Mouse (Mus musculus) MEL (cell line): Measurements from ENCODE around the gene Gm19410.

Source experiments
- CHD2 ChIP-seq: IDR thresholded peaks from 2 replicates; pipeline ENCODE4 v1.6.1; 2011; ENCODE audit warnings: low read length, improper control_type of control experiment
- CTCF ChIP-seq, 3 experiments: IDR thresholded peaks in 2 of 3; conservative IDR thresholded peaks in 1 of 3; 2 replicates each; pipeline ENCODE4 v1.5.1; 2011 to 2012; ENCODE audit warnings: low read length in 3 of 3, low read depth in 2 of 3, mild to moderate bottlenecking in 2 of 3, improper control_type of control experiment in 1 of 3, inconsistent platforms in 1 of 3, mixed read lengths in 1 of 3, moderate library complexity in 1 of 3; ENCODE audit not compliant: control insufficient read depth in 1 of 3, insufficient read depth in 1 of 3, poor library complexity in 1 of 3, severe bottlenecking in 1 of 3
- EP300 ChIP-seq, 2 experiments: IDR thresholded peaks; 2 replicates each; pipeline ENCODE4 v1.6.1; 2011; ENCODE audit warnings: improper control_type of control experiment in 2 of 2, low read length in 2 of 2, low read depth in 1 of 2, mild to moderate bottlenecking in 1 of 2
- GATA1 ChIP-seq: IDR thresholded peaks from 2 replicates; pipeline ENCODE4 v1.6.1; 2011; ENCODE audit warnings: low read depth, low read length, improper control_type of control experiment
- MAX ChIP-seq: IDR thresholded peaks from 2 replicates; pipeline ENCODE4 v1.6.1; 2011; ENCODE audit warnings: low read length, improper control_type of control experiment
- MAZ ChIP-seq: IDR thresholded peaks from 2 replicates; pipeline ENCODE4 v1.6.1; 2012; ENCODE audit warnings: low read depth, mild to moderate bottlenecking, inconsistent platforms, low read length, improper control_type of control experiment
- MEF2A ChIP-seq: IDR thresholded peaks from 2 replicates; pipeline ENCODE4 v1.6.1; 2014; ENCODE audit warnings: low read depth, mild to moderate bottlenecking, inconsistent platforms, low read length, improper control_type of control experiment; ENCODE audit not compliant: poor library complexity, insufficient replicate concordance, severe bottlenecking; ENCODE audit errors: extremely low read depth
- POLR2AphosphoS2 ChIP-seq: IDR thresholded peaks from 2 replicates; pipeline ENCODE4 v1.6.1; 2011; ENCODE audit warnings: low read length, improper control_type of control experiment
- TAL1 ChIP-seq: IDR thresholded peaks from 2 replicates; pipeline ENCODE4 v1.6.1; 2012; ENCODE audit warnings: mild to moderate bottlenecking, inconsistent platforms, low read length, moderate library complexity, mixed read lengths
- USF1 ChIP-seq: IDR thresholded peaks from 2 replicates; pipeline ENCODE4 v1.6.1; 2014; ENCODE audit warnings: low read depth, mild to moderate bottlenecking, inconsistent platforms, low read length, improper control_type of control experiment, moderate library complexity
- ZC3H11A ChIP-seq: IDR thresholded peaks from 2 replicates; pipeline ENCODE4 v1.6.1; 2012; ENCODE audit warnings: low read depth, mild to moderate bottlenecking, inconsistent platforms, low read length, improper control_type of control experiment

GRCm38 (mm10) chr8:35756202-35756601 is 9.4 kb upstream of the Gm19410 start:
- TF ChIP-seq CTCF (IDR thresholded peaks at IDR 0.05 in 2 of 3, conservative IDR thresholded peaks at IDR 0.05 in 1 of 3; ENCODE audit: control insufficient read depth in 1 of 3, insufficient read depth in 1 of 3, low read depth in 2 of 3, low read length in 3 of 3, poor library complexity in 1 of 3, severe bottlenecking in 1 of 3) (no peak), MAZ (no peak), GATA1 (no peak), ZC3H11A (no peak), CHD2 (no peak), POLR2AphosphoS2 (no peak), MEF2A (no peak), TAL1 (no peak), EP300 (IDR thresholded peaks at IDR 0.05; ENCODE audit: low read depth in 1 of 2, low read length in 2 of 2) (no peak), USF1 (no peak), MAX (no peak)
